Mouse (Mus musculus): Measurements from ENCODE around the gene Lix1l.

The Lix1l gene

GRCm38 (mm10) chr3:96600639-96601250, at the start of gene Lix1l:
Gene Lix1l (plus strand): TSS chr3:96601149.
- peak; percentile 50 to 75 for DNase-seq (ENCODE audit: low spot score in 2 of 2)

GRCm38 (mm10) chr3:96551203-96551602, 49.7 kb upstream of the Lix1l start:
- DNase-seq (ENCODE audit: low spot score in 2 of 2), result peak; percentile 44 to 62

- DNase-seq (ENCODE audit: low spot score in 2 of 2), result no peak
Measured at GRCm38 (mm10) chr3:96551890-96552289, 49.1 kb upstream of the Lix1l start.

- DNase-seq (ENCODE audit: low spot score in 2 of 2), result no peak
Measured at GRCm38 (mm10) chr3:96553601-96554000, 47.3 kb upstream of the Lix1l start.

GRCm38 (mm10) chr3:96554251-96554650, 46.7 kb upstream of the Lix1l start:
- DNase-seq (ENCODE audit: low spot score in 2 of 2), result no peak

GRCm38 (mm10) chr3:96555041-96555596, 45.8 kb upstream of the Lix1l start:
- no peak for DNase-seq (ENCODE audit: low spot score in 2 of 2)

GRCm38 (mm10) chr3:96555999-96556614, 44.8 kb upstream of the Lix1l start:
- DNase-seq (ENCODE audit: low spot score in 2 of 2), result no peak

GRCm38 (mm10) chr3:96556651-96557635, 44.0 kb upstream of the Lix1l start:
- DNase-seq (ENCODE audit: low spot score in 2 of 2), result peak; percentile 65

- DNase-seq (ENCODE audit: low spot score in 2 of 2), result peak; percentile 99 to 100
Measured at GRCm38 (mm10) chr3:96557694-96558093, 43.3 kb upstream of the Lix1l start, which contains the start of gene Txnip. Gene Txnip (plus strand): TSS chr3:96557957.

GRCm38 (mm10) chr3:96558159-96558558, 42.8 kb upstream of the Lix1l start:
- no peak for DNase-seq (ENCODE audit: low spot score in 2 of 2)

- DNase-seq (ENCODE audit: low spot score in 2 of 2), result no peak
Measured at GRCm38 (mm10) chr3:96558668-96559196, 42.2 kb upstream of the Lix1l start.

- peak in 1 of 2 experiments; percentile 46 for DNase-seq (ENCODE audit: low spot score in 2 of 2)
Measured at GRCm38 (mm10) chr3:96559398-96559910, 41.5 kb upstream of the Lix1l start.

- no peak for DNase-seq (ENCODE audit: low spot score in 2 of 2)
Measured at GRCm38 (mm10) chr3:96559911-96560850, 40.8 kb upstream of the Lix1l start.

- peak; percentile 36 to 43 for DNase-seq (ENCODE audit: low spot score in 2 of 2)
Measured at GRCm38 (mm10) chr3:96560881-96561668, 39.9 kb upstream of the Lix1l start.

- no peak for DNase-seq (ENCODE audit: low spot score in 2 of 2)
Measured at GRCm38 (mm10) chr3:96561946-96562681, 38.8 kb upstream of the Lix1l start.

GRCm38 (mm10) chr3:96563267-96563666, 37.7 kb upstream of the Lix1l start:
- DNase-seq (ENCODE audit: low spot score in 2 of 2), result peak in 1 of 2 experiments; percentile 40

- no peak for DNase-seq (ENCODE audit: low spot score in 2 of 2)
Measured at GRCm38 (mm10) chr3:96563911-96564632, 36.9 kb upstream of the Lix1l start.

GRCm38 (mm10) chr3:96564633-96565032, 36.3 kb upstream of the Lix1l start:
- peak in 1 of 2 experiments; percentile 67 for DNase-seq (ENCODE audit: low spot score in 2 of 2)
